In genomic region chr7:127718339-127718738, GRCm38 (mm10) we compare ENCODE assay signal across 25 mouse cellular contexts. TPM values are rescaled to one million over a fixed set of nuclear protein-coding genes. Genes with fewer than 3 reads are reported as not detected.
"Had no signal": no experiment of that assay in that cellular context is flagged by ENCODE, and none has a peak within 500 bp of the region (broad histone marks: within the 10 kb centered on the region; RNA-seq: fewer than 3 reads in every experiment).

No protein-coding gene starts in this region.

- H3K9me3 ChIP-seq: lung, embryonic 15.5 days; midbrain, embryonic 10.5 days; midbrain, embryonic 12.5 days; neural tube, embryonic 13.5 days; neural tube, embryonic 15.5 days had no signal

- H3K9ac ChIP-seq: liver, postnatal 0 days; lung, embryonic 15.5 days; midbrain, embryonic 12.5 days; neural tube, embryonic 13.5 days; neural tube, embryonic 15.5 days had no signal

- DNase-seq: liver, postnatal 0 days; lung, adult 2 months; lung, postnatal 4 days; midbrain, embryonic 14.5 days; retina, postnatal 1 day; right cerebral cortex, adult 18-20 months; right cerebral cortex, postnatal 25 days; right cerebral cortex, postnatal 4 days; spleen, adult 18-20 months; thymus, adult 18-20 months; thymus, postnatal 14 days; thymus, postnatal 36 days had no signal

- H3K4me3 ChIP-seq: lung, embryonic 15.5 days; midbrain, embryonic 10.5 days; midbrain, embryonic 12.5 days; myocyte; neural tube, embryonic 13.5 days; neural tube, embryonic 15.5 days had no signal

- H3K27ac ChIP-seq: lung, embryonic 15.5 days; midbrain, embryonic 12.5 days; neural tube, embryonic 13.5 days; neural tube, embryonic 15.5 days had no signal

- H3K4me2 ChIP-seq: lung, embryonic 15.5 days; midbrain, embryonic 12.5 days; neural tube, embryonic 13.5 days; neural tube, embryonic 15.5 days had no signal

- H3K27me3 ChIP-seq: lung, embryonic 15.5 days; neural tube, embryonic 15.5 days had no signal

- H3K36me3 ChIP-seq: lung, embryonic 15.5 days; midbrain, embryonic 10.5 days; midbrain, embryonic 12.5 days; neural tube, embryonic 13.5 days; neural tube, embryonic 15.5 days had no signal

- ATAC-seq: liver, postnatal 0 days; lung, postnatal 0 days; midbrain, embryonic 16.5 days had no signal

RNA-seq across cellular contexts. Expression of gene Ctf2, which starts 13.6 kb away (rescaled TPM):
- total RNA-seq: megakaryocyte, adult 5-6 weeks; megakaryocyte-erythroid progenitor cell, adult 5-6 weeks had no signal
- polyA plus RNA-seq: liver, postnatal 0 days; lung, adult 2 months; neural tube, embryonic 11.5 days; neural tube, embryonic 13.5 days; small intestine, adult 2 months; thymus, postnatal 0 days had no signal
